Comparison of ENCODE assay signal across 8 mouse cellular contexts in the genomic region with DNA sequence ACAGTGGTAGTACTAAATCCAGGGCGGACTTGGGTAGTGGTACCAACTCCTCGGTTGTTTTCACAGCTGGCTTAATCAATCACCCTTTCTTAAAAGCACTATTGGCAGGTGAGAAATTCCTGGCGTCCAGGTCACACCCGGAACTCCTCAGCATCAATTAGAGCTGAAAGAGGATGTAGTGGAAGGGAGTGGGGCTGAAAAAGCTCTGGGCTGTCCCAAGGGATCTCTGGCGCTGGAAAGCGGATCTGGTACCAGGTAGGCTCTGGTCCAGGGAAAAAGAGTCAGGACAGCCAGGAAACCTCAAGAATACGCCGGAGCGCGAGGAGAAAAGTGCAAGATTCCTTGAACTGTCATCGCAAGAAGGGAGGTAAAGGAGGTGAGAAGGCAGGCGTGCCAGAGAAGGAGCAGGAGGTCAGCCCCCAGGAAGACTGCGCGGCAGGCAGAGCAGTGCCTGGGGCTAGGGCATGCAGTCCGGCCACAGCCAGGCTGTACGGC. TPM values are rescaled to one million over a fixed set of nuclear protein-coding genes. Genes with fewer than 3 reads are reported as not detected.
DNase-seq lines count a peak whose midpoint lies in the region; ATAC-seq and TF ChIP-seq lines count a peak whose summit lies in the region.

No protein-coding gene starts in this region.

- H3K4me3 ChIP-seq in forebrain, embryonic 15.5 days, result peak overlapping the region; percentile 96
- peak overlapping the region; percentile 76 for H3K4me3 ChIP-seq in intestine, postnatal 0 days (ENCODE audit: low read depth, low read length)
- peak overlapping the region; percentile 84 for H3K4me3 ChIP-seq in midbrain, embryonic 12.5 days

- ATAC-seq in Patski, result peak; percentile 5
- 0 out of 2 replicates have a peak, but pooled peaks have one; percentile 3 for ATAC-seq in forebrain, embryonic 15.5 days (replicated peaks)
- no peak for ATAC-seq in intestine, postnatal 0 days
- ATAC-seq in midbrain, embryonic 12.5 days (ENCODE audit: low FRiP score, low read depth), result peak; percentile 74

- H3K36me3 ChIP-seq in forebrain, embryonic 15.5 days, result no peaks in the 10 kb centered on the region
- H3K36me3 ChIP-seq in intestine, postnatal 0 days (ENCODE audit: control insufficient read depth, insufficient read depth), result no peaks in the 10 kb centered on the region
- H3K36me3 ChIP-seq in midbrain, embryonic 12.5 days, result no peaks in the 10 kb centered on the region

- 0 out of 2 replicates have a peak overlapping the region, but pooled peaks have one; percentile 48 for H3K27ac ChIP-seq in forebrain, embryonic 15.5 days (replicated peaks)
- H3K27ac ChIP-seq in intestine, postnatal 0 days (ENCODE audit: low read depth, low read length), result no peak overlapping the region
- H3K27ac ChIP-seq in midbrain, embryonic 12.5 days (replicated peaks), result 0 out of 2 replicates have a peak overlapping the region, but pooled peaks have one; percentile 20

- peak; percentile 9 to 20 for DNase-seq in kidney, adult 8-10 months
- no peak for DNase-seq in kidney, postnatal 4 days
- no peak for DNase-seq in Patski (ENCODE audit: low read depth, low spot score)
- DNase-seq in spleen, postnatal 4 days (ENCODE audit: low spot score in 2 of 2), result no peak
- no peak for DNase-seq in layer of hippocampus, adult 9-11 months

- in situ Hi-C loops in Patski (cut with MboI; ENCODE audit: low pct_unique_long_range_greater_than_20kb), result no loop called here

- POLR2A ChIA-PET in Patski (lab: Charles Lee), result no interaction called here

- WGBS in forebrain, embryonic 15.5 days, result under 1% methylated on average over 16 of the region's 16 CpGs
- 2% methylated on average over 16 of the region's 16 CpGs for WGBS in intestine, postnatal 0 days
- WGBS in midbrain, embryonic 12.5 days, result 3% methylated on average over 16 of the region's 16 CpGs

- peak overlapping the region; percentile 76 for H3K9ac ChIP-seq in forebrain, embryonic 15.5 days (replicated peaks)
- H3K9ac ChIP-seq in intestine, postnatal 0 days (ENCODE audit: low read depth, low read length), result peak overlapping the region; percentile 62; the same call in 1 of the 2 replicates
- H3K9ac ChIP-seq in midbrain, embryonic 12.5 days (replicated peaks), result peak overlapping the region; percentile 74

- no peaks in the 10 kb centered on the region for H3K27me3 ChIP-seq in Patski
- H3K27me3 ChIP-seq in forebrain, embryonic 15.5 days, result no peaks in the 10 kb centered on the region
- H3K27me3 ChIP-seq in intestine, postnatal 0 days (replicated peaks; ENCODE audit: control insufficient read depth, insufficient read depth, low read length), result peaks cover 15% of the 10 kb centered on the region; the same call in 1 of the 2 replicates
- peaks cover 11% of the 10 kb centered on the region for H3K27me3 ChIP-seq in midbrain, embryonic 12.5 days

- CTCF ChIA-PET in Patski (lab: Charles Lee), result interaction anchor here (1.3 kb wide), 1 partner anchor 24 kb away, joined by 4 read pairs; no protein-coding TSS in a partner anchor

- H3K4me2 ChIP-seq in forebrain, embryonic 15.5 days (replicated peaks), result peak overlapping the region; percentile 96
- peak overlapping the region; percentile 95 for H3K4me2 ChIP-seq in intestine, postnatal 0 days (replicated peaks; ENCODE audit: low read depth)
- peak overlapping the region; percentile 91 for H3K4me2 ChIP-seq in midbrain, embryonic 12.5 days (replicated peaks)

- H3K9me3 ChIP-seq in forebrain, embryonic 15.5 days, result no peaks in the 10 kb centered on the region
- H3K9me3 ChIP-seq in intestine, postnatal 0 days (ENCODE audit: control insufficient read depth), result no peaks in the 10 kb centered on the region
- no peaks in the 10 kb centered on the region for H3K9me3 ChIP-seq in midbrain, embryonic 12.5 days

- TF ChIP-seq CTCF in Patski (IDR thresholded peaks at IDR 0.05), result no peak
- no peak for TF ChIP-seq CTCF in intestine, postnatal 0 days (IDR thresholded peaks at IDR 0.05; ENCODE audit: low read depth)

- H3K4me1 ChIP-seq in forebrain, embryonic 15.5 days, result peaks cover 21% of the 10 kb centered on the region
- no peaks in the 10 kb centered on the region for H3K4me1 ChIP-seq in intestine, postnatal 0 days (replicated peaks; ENCODE audit: control insufficient read depth, insufficient read depth, low read length)
- peaks cover 11% of the 10 kb centered on the region; the same call in 1 of the 2 replicates for H3K4me1 ChIP-seq in midbrain, embryonic 12.5 days

RNA-seq across cellular contexts. Expression of a gene that starts 0.7 kb away (rescaled TPM):
- 12.1 TPM for polyA plus RNA-seq in Patski (2021)
- 6.6 and 7.4 TPM in 2 replicates for polyA plus RNA-seq in forebrain, embryonic 15.5 days (2015; fragmentation: Nextera tagmentation; extraction: Ambion mirVana)
- 1.5 and 2.3 TPM in 2 replicates for polyA plus RNA-seq in intestine, postnatal 0 days (2015; fragmentation: Nextera tagmentation; extraction: Ambion mirVana)
- 4.1 and 4.9 TPM in 2 replicates for polyA plus RNA-seq in midbrain, embryonic 12.5 days (2016; fragmentation: Nextera tagmentation; extraction: Ambion mirVana)

Comparison
In these comparisons a context has a peak if more than half of its experiments do, and no peak if none do; other contexts are left out.
1. DNase-seq: peak in kidney, adult 8-10 months (2 of 2); none in kidney, postnatal 4 days (0 of 2), Patski (single experiment), spleen, postnatal 4 days (0 of 2) and layer of hippocampus, adult 9-11 months (single experiment).
2. Peak in every context shown above with its lines, with median percentiles within 50 percentile points of each other: H3K4me2 ChIP-seq, H3K4me3 ChIP-seq and H3K9ac ChIP-seq.